Mouse (Mus musculus) hindbrain, embryonic 10.5 days (tissue): ENCODE results near the gene Slc41a1. TPM values are rescaled to one million over a fixed set of nuclear protein-coding genes. Genes with fewer than 3 reads are reported as not detected.

Source experiments
- DNase-seq: peaks from one replicate; pipeline ENCODE4 v3.0.0-alpha.2; 2017; ENCODE audit warnings: low spot score
- H3K27ac ChIP-seq: fragments of 300-500 bp; sonication (generic); 2 replicates; pipeline ENCODE4 v1.5.1; 2016; ENCODE audit warnings: mild to moderate bottlenecking, moderate library complexity
- H3K27me3 ChIP-seq: fragments of 300-500 bp; sonication (generic); 2 replicates; pipeline ENCODE4 v1.6.1; 2016; ENCODE audit warnings: mild to moderate bottlenecking; ENCODE audit not compliant: poor library complexity, insufficient read depth, severe bottlenecking
- H3K36me3 ChIP-seq: fragments of 300-500 bp; sonication (generic); 2 replicates; pipeline ENCODE4 v1.6.1; 2016; ENCODE audit warnings: mild to moderate bottlenecking, moderate library complexity
- H3K4me1 ChIP-seq: fragments of 300-500 bp; sonication (generic); replicated peaks from 2 replicates; pipeline ENCODE4 v1.6.1; 2016; ENCODE audit warnings: mild to moderate bottlenecking
- H3K4me3 ChIP-seq: fragments of 300-500 bp; sonication (generic); 2 replicates; pipeline ENCODE4 v1.5.1; 2016; ENCODE audit warnings: mild to moderate bottlenecking, moderate library complexity
- H3K9me3 ChIP-seq: fragments of 300-500 bp; sonication (generic); 2 replicates; pipeline ENCODE4 v1.6.1; 2016; ENCODE audit warnings: mild to moderate bottlenecking, moderate library complexity
- WGBS: fragments of 180-500 bp; shearing (Covaris S2); methylation state at CpG from one replicate; pipeline ENCODE4 v1.1.7; 2016; 5-methylcytosine and 5-hydroxymethylcytosine counted together
- polyA plus RNA-seq: library from polyadenylated mRNA; unstranded; fragments of >200 nt; fragmentation: Nextera tagmentation; extraction: Ambion mirVana; gene quantifications from 2 replicates; pipeline ENCODE4 v1.2.1, GENCODE M21; 2016

Gene Slc41a1
- polyA plus RNA-seq, 1 experiment from 2014 or later: 8.9 TPM

GRCm38 (mm10) chr1:131830561-131830960 is 3.3 kb downstream of the Slc41a1 start:
- H3K36me3 ChIP-seq: peaks cover 57% of the 10 kb centered on the region
- 90% methylated on average over 15 of the region's 15 CpGs for WGBS
- DNase-seq: no peak
- H3K4me1 ChIP-seq: peaks cover 55% of the 10 kb centered on the region
- H3K4me3 ChIP-seq: no peak overlapping the region
- peaks cover 9% of the 10 kb centered on the region; the same call in 1 of the 2 replicates for H3K27me3 ChIP-seq
- H3K9me3 ChIP-seq: no peaks in the 10 kb centered on the region
- H3K27ac ChIP-seq: no peak overlapping the region

GRCm38 (mm10) chr1:131830971-131831641 is 3.8 kb downstream of the Slc41a1 start:
- WGBS: 75% methylated on average over 8 of the region's 8 CpGs
- Histone ChIP-seq H3K27ac (no peak overlapping the region), H3K36me3 (peaks cover 59% of the 10 kb centered on the region)

GRCm38 (mm10) chr1:131837035-131837434 is 9.7 kb downstream of the Slc41a1 start:
- peaks cover 14% of the 10 kb centered on the region for H3K4me1 ChIP-seq
- H3K9me3 ChIP-seq: no peaks in the 10 kb centered on the region
- H3K27ac ChIP-seq: no peak overlapping the region
- 85% methylated on average over 3 of the region's 3 CpGs for WGBS
- H3K27me3 ChIP-seq: no peaks in the 10 kb centered on the region
- no peak for DNase-seq
- H3K36me3 ChIP-seq: peaks cover 68% of the 10 kb centered on the region
- H3K4me3 ChIP-seq: no peak overlapping the region

More at GRCm38 (mm10) chr1:131830971-131831641, 3.8 kb downstream of the Slc41a1 start:
- no peak overlapping the region for H3K4me3 ChIP-seq
- DNase-seq: no peak
- peaks cover 9% of the 10 kb centered on the region; the same call in 1 of the 2 replicates for H3K27me3 ChIP-seq
- no peaks in the 10 kb centered on the region for H3K9me3 ChIP-seq
- peaks cover 55% of the 10 kb centered on the region for H3K4me1 ChIP-seq

- no peaks in the 10 kb centered on the region for H3K27me3 ChIP-seq
- no peak overlapping the region for H3K27ac ChIP-seq
- no peak overlapping the region for H3K4me3 ChIP-seq
- H3K4me1 ChIP-seq: no peaks in the 10 kb centered on the region
- no peak for DNase-seq
- H3K9me3 ChIP-seq: no peaks in the 10 kb centered on the region
- WGBS: 73% methylated on average over 5 of the region's 5 CpGs
- H3K36me3 ChIP-seq: peaks cover 68% of the 10 kb centered on the region
Observed at GRCm38 (mm10) chr1:131838542-131838941, 11.2 kb downstream of the Slc41a1 start.

- no peak overlapping the region for H3K4me3 ChIP-seq
- H3K36me3 ChIP-seq: peaks cover 68% of the 10 kb centered on the region
- no peak for DNase-seq
- no peaks in the 10 kb centered on the region for H3K9me3 ChIP-seq
- WGBS: 46% methylated on average over 2 of the region's 2 CpGs
- no peaks in the 10 kb centered on the region for H3K4me1 ChIP-seq
- H3K27ac ChIP-seq: peak overlapping the region; percentile 25; the same call in 1 of the 2 replicates
- H3K27me3 ChIP-seq: no peaks in the 10 kb centered on the region
Observed at GRCm38 (mm10) chr1:131839279-131839678, 12.0 kb downstream of the Slc41a1 start.

- 77% methylated on average over 4 of the region's 4 CpGs for WGBS
- Histone ChIP-seq H3K9me3 (no peaks in the 10 kb centered on the region), H3K27me3 (no peaks in the 10 kb centered on the region), H3K27ac (no peak overlapping the region), H3K36me3 (peaks cover 81% of the 10 kb centered on the region), H3K4me3 (no peak overlapping the region), H3K4me1 (0 out of 2 replicates have a peak, but pooled peaks cover 9% of the 10 kb centered on the region)
- DNase-seq: no peak
Observed at GRCm38 (mm10) chr1:131842221-131842620, 14.9 kb downstream of the Slc41a1 start.

- WGBS: 92% methylated on average over 10 of the region's 10 CpGs
- peaks cover 93% of the 10 kb centered on the region for H3K36me3 ChIP-seq
- H3K27ac ChIP-seq: no peak overlapping the region
- DNase-seq: no peak
- H3K27me3 ChIP-seq: no peaks in the 10 kb centered on the region
- no peak overlapping the region for H3K4me3 ChIP-seq
- 0 out of 2 replicates have a peak, but pooled peaks cover 9% of the 10 kb centered on the region for H3K4me1 ChIP-seq
- no peaks in the 10 kb centered on the region for H3K9me3 ChIP-seq
Observed at GRCm38 (mm10) chr1:131843758-131844157, 16.5 kb downstream of the Slc41a1 start.

GRCm38 (mm10) chr1:131844883-131845282 is 17.6 kb downstream of the Slc41a1 start:
- H3K27me3 ChIP-seq: no peaks in the 10 kb centered on the region
- WGBS: 44% methylated on average over 8 of the region's 8 CpGs
- H3K9me3 ChIP-seq: no peaks in the 10 kb centered on the region
- H3K27ac ChIP-seq: no peak overlapping the region
- H3K36me3 ChIP-seq: peaks cover 83% of the 10 kb centered on the region
- no peak overlapping the region for H3K4me3 ChIP-seq
- no peak for DNase-seq
- 0 out of 2 replicates have a peak, but pooled peaks cover 9% of the 10 kb centered on the region for H3K4me1 ChIP-seq

GRCm38 (mm10) chr1:131846255-131846654 is 19.0 kb downstream of the Slc41a1 start:
- DNase-seq: no peak
- 0 out of 2 replicates have a peak, but pooled peaks cover 9% of the 10 kb centered on the region for H3K4me1 ChIP-seq
- H3K27ac ChIP-seq: no peak overlapping the region
- no peak overlapping the region for H3K4me3 ChIP-seq
- H3K36me3 ChIP-seq: peaks cover 70% of the 10 kb centered on the region
- WGBS: 77% methylated on average over 5 of the region's 5 CpGs
- H3K27me3 ChIP-seq: no peaks in the 10 kb centered on the region
- no peaks in the 10 kb centered on the region for H3K9me3 ChIP-seq

GRCm38 (mm10) chr1:131861811-131862210 is 34.5 kb downstream of the Slc41a1 start:
- H3K9me3 ChIP-seq: no peaks in the 10 kb centered on the region
- no peak for DNase-seq
- H3K27me3 ChIP-seq: no peaks in the 10 kb centered on the region
- no peak overlapping the region for H3K27ac ChIP-seq
- H3K4me1 ChIP-seq: no peaks in the 10 kb centered on the region
- 85% methylated on average over 4 of the region's 4 CpGs for WGBS
- no peaks in the 10 kb centered on the region for H3K36me3 ChIP-seq
- no peak overlapping the region for H3K4me3 ChIP-seq

- Histone ChIP-seq H3K9me3 (no peaks in the 10 kb centered on the region), H3K4me3 (no peak overlapping the region), H3K4me1 (peaks cover 9% of the 10 kb centered on the region), H3K27ac (no peak overlapping the region), H3K27me3 (peaks cover 13% of the 10 kb centered on the region), H3K36me3 (no peaks in the 10 kb centered on the region)
- 79% methylated on average over 5 of the region's 5 CpGs for WGBS
- no peak for DNase-seq
Observed at GRCm38 (mm10) chr1:131865596-131865995, 38.3 kb downstream of the Slc41a1 start.

GRCm38 (mm10) chr1:131866304-131866999 is 39.2 kb downstream of the Slc41a1 start:
- Histone ChIP-seq H3K4me1 (peaks cover 9% of the 10 kb centered on the region), H3K9me3 (no peaks in the 10 kb centered on the region), H3K36me3 (no peaks in the 10 kb centered on the region), H3K4me3 (peak overlapping the region; percentile 57; the same call in 1 of the 2 replicates), H3K27ac (no peak overlapping the region), H3K27me3 (peaks cover 13% of the 10 kb centered on the region)
- WGBS: 79% methylated on average over 6 of the region's 6 CpGs
- no peak for DNase-seq
